Mouse (Mus musculus) midbrain, embryonic 16.5 days (tissue): ENCODE measurements at regions not wholly inside any gene's neighbourhood (a gene's known extent, or its start where the extent isn't known, plus 50 kb on each side); places are given as distances from the start of the nearest gene placed in this dataset.

Experiments used
- ATAC-seq: fragments of 200-750 bp; cut with Nextera tagmentation; 2 replicates; pipeline ENCODE4 v1.8.0; 2017; ENCODE audit warnings: moderate TSS enrichment
- H3K27ac ChIP-seq: fragments of 300-500 bp; sonication (generic); 2 replicates; pipeline ENCODE4 v1.5.1; 2014; ENCODE audit warnings: mild to moderate bottlenecking, low read length, mixed read lengths
- H3K27me3 ChIP-seq: fragments of 300-500 bp; sonication (generic); 2 replicates; pipeline ENCODE4 v1.6.1; 2014; ENCODE audit warnings: low read depth, low read length, mixed read lengths; ENCODE audit not compliant: control insufficient read depth, insufficient read depth
- H3K36me3 ChIP-seq: fragments of 300-500 bp; sonication (generic); 2 replicates; pipeline ENCODE4 v1.6.1; 2014; ENCODE audit warnings: mild to moderate bottlenecking, low read length, moderate library complexity, mixed read lengths; ENCODE audit not compliant: control insufficient read depth, insufficient read depth
- H3K4me1 ChIP-seq: fragments of 300-500 bp; sonication (generic); 2 replicates; pipeline ENCODE4 v1.6.1; 2014; ENCODE audit warnings: mild to moderate bottlenecking, low read length, mixed read lengths; ENCODE audit not compliant: control insufficient read depth, insufficient read depth
- H3K4me2 ChIP-seq: fragments of 300-500 bp; sonication (generic); 2 replicates; pipeline ENCODE4 v1.6.1; 2014; ENCODE audit warnings: mild to moderate bottlenecking, low read length, mixed read lengths
- H3K4me3 ChIP-seq: fragments of 300-500 bp; sonication (generic); 2 replicates; pipeline ENCODE4 v1.5.1; 2014; ENCODE audit warnings: low read depth, mild to moderate bottlenecking, low read length, moderate library complexity, mixed read lengths
- H3K9ac ChIP-seq: fragments of 300-500 bp; sonication (generic); 2 replicates; pipeline ENCODE4 v1.6.1; 2014; ENCODE audit warnings: low read depth, low read length, mixed read lengths
- H3K9me3 ChIP-seq: fragments of 300-500 bp; sonication (generic); replicated peaks from 2 replicates; pipeline ENCODE4 v1.6.1; 2014; ENCODE audit warnings: mild to moderate bottlenecking, low read length, mixed read lengths; ENCODE audit not compliant: control insufficient read depth, poor library complexity, severe bottlenecking
- whole genome bisulfite sequencing: fragments of 180-500 bp; shearing (Covaris S2); extraction: QIAGEN DNeasy Blood & Tissue Kit; methylation state at CpG from one replicate; pipeline ENCODE4 v1.1.7; 2014; 5-methylcytosine and 5-hydroxymethylcytosine counted together

GRCm38 (mm10) chr16:49979426-49979940 lies 179.2 kb downstream of the Cd47 start:
- WGBS: 88% methylated on average over 4 of the region's 4 CpGs

GRCm38 (mm10) chr16:49980178-49980646 lies 179.9 kb downstream of the Cd47 start:
- Histone ChIP-seq H3K27me3 (no peaks in the 10 kb centered on the region), H3K4me2 (no peak overlapping the region), H3K36me3 (no peaks in the 10 kb centered on the region), H3K4me3 (no peak overlapping the region), H3K9ac (no peak overlapping the region), H3K27ac (peak overlapping the region; percentile 38; the same call in 1 of the 2 replicates), H3K4me1 (peaks cover 5% of the 10 kb centered on the region), H3K9me3 (no peaks in the 10 kb centered on the region)
- peak; percentile 73 for ATAC-seq
- WGBS: 38% methylated on average over 10 of the region's 10 CpGs

More at GRCm38 (mm10) chr16:49979426-49979940, 179.2 kb downstream of the Cd47 start:
- Histone ChIP-seq H3K36me3 (no peaks in the 10 kb centered on the region), H3K4me2 (no peak overlapping the region), H3K4me3 (no peak overlapping the region), H3K27me3 (no peaks in the 10 kb centered on the region), H3K27ac (no peak overlapping the region), H3K9me3 (no peaks in the 10 kb centered on the region), H3K9ac (no peak overlapping the region), H3K4me1 (peaks cover 5% of the 10 kb centered on the region)
- no peak for ATAC-seq

- Histone ChIP-seq H3K9ac (no peak overlapping the region), H3K27ac (no peak overlapping the region), H3K9me3 (no peaks in the 10 kb centered on the region), H3K4me3 (no peak overlapping the region), H3K4me1 (peaks cover 5% of the 10 kb centered on the region), H3K4me2 (no peak overlapping the region), H3K36me3 (no peaks in the 10 kb centered on the region), H3K27me3 (no peaks in the 10 kb centered on the region)
- ATAC-seq: no peak
- 78% methylated on average over 4 of the region's 4 CpGs for WGBS
Observed at GRCm38 (mm10) chr16:49982180-49982579, 181.8 kb downstream of the Cd47 start.

GRCm38 (mm10) chr16:49985082-49986076 lies 185.0 kb downstream of the Cd47 start:
- peaks cover 2% of the 10 kb centered on the region for H3K4me1 ChIP-seq
- WGBS: 67% methylated on average over 14 of the region's 14 CpGs
- no peak overlapping the region for H3K4me2 ChIP-seq
- no peaks in the 10 kb centered on the region for H3K36me3 ChIP-seq
- no peak overlapping the region for H3K9ac ChIP-seq
- no peak for ATAC-seq
- no peaks in the 10 kb centered on the region for H3K27me3 ChIP-seq
- no peak overlapping the region for H3K27ac ChIP-seq
- H3K4me3 ChIP-seq: no peak overlapping the region
- no peaks in the 10 kb centered on the region for H3K9me3 ChIP-seq

GRCm38 (mm10) chr16:49986954-49987353 lies 186.6 kb downstream of the Cd47 start:
- Histone ChIP-seq H3K4me2 (no peak overlapping the region), H3K27ac (no peak overlapping the region), H3K9me3 (no peaks in the 10 kb centered on the region), H3K36me3 (no peaks in the 10 kb centered on the region), H3K9ac (no peak overlapping the region), H3K27me3 (no peaks in the 10 kb centered on the region), H3K4me1 (no peaks in the 10 kb centered on the region), H3K4me3 (no peak overlapping the region)
- WGBS: 80% methylated on average over 6 of the region's 6 CpGs
- no peak for ATAC-seq

- 79% methylated on average over 3 of the region's 3 CpGs for WGBS
- no peaks in the 10 kb centered on the region for H3K9me3 ChIP-seq
- no peaks in the 10 kb centered on the region for H3K27me3 ChIP-seq
- no peak overlapping the region for H3K4me2 ChIP-seq
- H3K9ac ChIP-seq: no peak overlapping the region
- H3K27ac ChIP-seq: no peak overlapping the region
- H3K4me1 ChIP-seq: no peaks in the 10 kb centered on the region
- H3K36me3 ChIP-seq: no peaks in the 10 kb centered on the region
- ATAC-seq: no peak
- no peak overlapping the region for H3K4me3 ChIP-seq
Observed at GRCm38 (mm10) chr16:49995822-49996221, 195.5 kb downstream of the Cd47 start.

- Histone ChIP-seq H3K36me3 (no peaks in the 10 kb centered on the region), H3K4me2 (no peak overlapping the region), H3K4me3 (no peak overlapping the region), H3K9ac (no peak overlapping the region), H3K9me3 (no peaks in the 10 kb centered on the region), H3K4me1 (peaks cover 4% of the 10 kb centered on the region), H3K27me3 (no peaks in the 10 kb centered on the region), H3K27ac (no peak overlapping the region)
- 90% methylated on average over 5 of the region's 5 CpGs for WGBS
- no peak for ATAC-seq
Observed at GRCm38 (mm10) chr16:49996593-49996992, 196.3 kb downstream of the Cd47 start.

GRCm38 (mm10) chr16:49997040-49997439 lies 196.7 kb downstream of the Cd47 start:
- Histone ChIP-seq H3K27ac (no peak overlapping the region), H3K9me3 (no peaks in the 10 kb centered on the region), H3K27me3 (no peaks in the 10 kb centered on the region), H3K4me3 (no peak overlapping the region), H3K4me1 (peaks cover 4% of the 10 kb centered on the region), H3K9ac (no peak overlapping the region), H3K36me3 (no peaks in the 10 kb centered on the region), H3K4me2 (no peak overlapping the region)
- WGBS: 92% methylated on average over 7 of the region's 7 CpGs
- no peak for ATAC-seq

- Histone ChIP-seq H3K4me2 (no peak overlapping the region), H3K4me1 (peaks cover 4% of the 10 kb centered on the region), H3K9ac (no peak overlapping the region), H3K36me3 (no peaks in the 10 kb centered on the region), H3K9me3 (no peaks in the 10 kb centered on the region), H3K4me3 (no peak overlapping the region), H3K27ac (no peak overlapping the region; the same call in 1 of the 2 replicates), H3K27me3 (no peaks in the 10 kb centered on the region)
- 35% methylated on average over 4 of the region's 4 CpGs for WGBS
- ATAC-seq: no peak
Observed at GRCm38 (mm10) chr16:50000805-50001204, 200.5 kb downstream of the Cd47 start.
